ENCODE assay signal across 24 mouse cellular contexts in the genomic region with DNA sequence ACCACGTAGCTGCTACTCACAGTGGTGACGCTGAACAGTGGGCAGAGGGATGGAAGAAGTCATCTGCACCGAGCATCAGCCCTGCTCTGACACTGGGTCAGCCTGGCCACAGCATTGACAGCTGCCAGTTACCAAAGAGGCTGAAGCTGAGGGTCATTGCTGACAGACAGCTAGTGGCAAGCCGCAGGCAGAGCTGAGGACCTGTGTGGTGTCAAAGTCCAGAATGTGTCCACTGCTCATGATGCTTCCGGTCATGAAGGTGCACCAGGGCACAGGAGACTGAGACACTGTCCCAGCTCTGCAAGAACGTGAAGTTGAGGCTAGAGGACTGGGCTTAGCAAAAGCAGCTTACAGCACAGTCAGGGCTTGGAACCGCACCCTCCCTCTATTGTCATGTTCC. TPM values are rescaled to one million over a fixed set of nuclear protein-coding genes. Genes with fewer than 3 reads are reported as not detected.
A peak's percentile ranks its signal among the peaks of the same experiment; 100 is the strongest.
DNase-seq lines count a peak whose midpoint lies in the region; ATAC-seq and TF ChIP-seq lines count a peak whose summit lies in the region.
"Had no signal": no experiment of that assay in that cellular context is flagged by ENCODE, and none has a peak within 500 bp of the region (broad histone marks: within the 10 kb centered on the region; RNA-seq: fewer than 3 reads in every experiment).

No protein-coding gene starts in this region.

- H3K4me2 ChIP-seq in liver, embryonic 13.5 days = no peak overlapping the region
- no peak overlapping the region for H3K4me2 ChIP-seq in liver, postnatal 0 days (ENCODE audit: low read depth, low read length)
- H3K4me2 ChIP-seq: embryonic facial prominence, embryonic 12.5 days; embryonic facial prominence, embryonic 15.5 days; heart, embryonic 13.5 days; hindbrain, embryonic 12.5 days; hindbrain, embryonic 15.5 days had no signal

- H3K36me3 ChIP-seq in liver, adult 2 months (ENCODE audit: control insufficient read depth, insufficient read depth, low read length) = no peaks in the 10 kb centered on the region
- H3K36me3 ChIP-seq in liver, embryonic 13.5 days = no peaks in the 10 kb centered on the region
- H3K36me3 ChIP-seq in liver, postnatal 0 days (replicated peaks; ENCODE audit: insufficient read depth, low read length) = no peaks in the 10 kb centered on the region
- H3K36me3 ChIP-seq: embryonic facial prominence, embryonic 12.5 days; embryonic facial prominence, embryonic 15.5 days; heart, embryonic 10.5 days; heart, embryonic 13.5 days; hindbrain, embryonic 12.5 days; hindbrain, embryonic 15.5 days had no signal

- H3K4me1 ChIP-seq in liver, adult 2 months (ENCODE audit: control insufficient read depth, insufficient read depth, low read length) = peaks cover 9% of the 10 kb centered on the region; the same call in 1 of the 2 replicates
- H3K4me1 ChIP-seq in liver, embryonic 13.5 days (replicated peaks) = peaks cover 13% of the 10 kb centered on the region
- peaks cover 7% of the 10 kb centered on the region for H3K4me1 ChIP-seq in liver, postnatal 0 days (ENCODE audit: insufficient read depth)

- WGBS in liver, adult 2 months = 38% methylated on average over 7 of the region's 7 CpGs
- 63% methylated on average over 7 of the region's 7 CpGs for WGBS in liver, embryonic 13.5 days (ENCODE audit: insufficient replicate concordance)
- 71% methylated on average over 7 of the region's 7 CpGs for WGBS in liver, postnatal 0 days (ENCODE audit: insufficient replicate concordance)

- no peak for TF ChIP-seq EP300 in liver, postnatal 0 days (IDR thresholded peaks at IDR 0.05; ENCODE audit: low read depth)

- peak; percentile 20; the same call in 1 of the 2 replicates for ATAC-seq in liver, embryonic 13.5 days (ENCODE audit: low read depth)
- ATAC-seq in liver, postnatal 0 days = peak; percentile 52
- ATAC-seq: forebrain, embryonic 14.5 days; forebrain, postnatal 0 days had no signal

- no peak overlapping the region for H3K27ac ChIP-seq in liver, adult 2 months (replicated peaks; ENCODE audit: insufficient read depth, low read depth, low read length)
- no peak overlapping the region for H3K27ac ChIP-seq in liver, embryonic 13.5 days
- H3K27ac ChIP-seq in liver, postnatal 0 days (ENCODE audit: low read depth) = no peak overlapping the region
- H3K27ac ChIP-seq: embryonic facial prominence, embryonic 12.5 days; embryonic facial prominence, embryonic 15.5 days; gastrocnemius, adult 2 months; heart, adult 2 months; heart, embryonic 10.5 days; heart, embryonic 13.5 days; hindbrain, embryonic 12.5 days; hindbrain, embryonic 15.5 days had no signal

- no peak overlapping the region for H3K4me3 ChIP-seq in liver, adult 2 months (ENCODE audit: insufficient read depth, low read depth, low read length)
- H3K4me3 ChIP-seq in liver, embryonic 13.5 days (replicated peaks) = no peak overlapping the region
- no peak overlapping the region for H3K4me3 ChIP-seq in liver, postnatal 0 days (ENCODE audit: low read depth, low read length)
- H3K4me3 ChIP-seq: embryonic facial prominence, embryonic 12.5 days; embryonic facial prominence, embryonic 15.5 days; gastrocnemius, adult 2 months; heart, adult 2 months; heart, embryonic 10.5 days; heart, embryonic 13.5 days; hindbrain, embryonic 12.5 days; hindbrain, embryonic 15.5 days had no signal

- H3K9ac ChIP-seq in liver, adult 2 months (ENCODE audit: low read depth, low read length) = no peak overlapping the region
- H3K9ac ChIP-seq in liver, embryonic 13.5 days = no peak overlapping the region
- H3K9ac ChIP-seq in liver, postnatal 0 days (replicated peaks) = no peak overlapping the region
- H3K9ac ChIP-seq: embryonic facial prominence, embryonic 12.5 days; embryonic facial prominence, embryonic 15.5 days; forebrain, postnatal 0 days; heart, embryonic 13.5 days; hindbrain, embryonic 12.5 days; hindbrain, embryonic 15.5 days had no signal

- no peak for TF ChIP-seq CTCF in liver, adult 2 months (IDR thresholded peaks at IDR 0.05; ENCODE audit: low read depth, low read length)
- no peak for TF ChIP-seq CTCF in liver, postnatal 0 days (IDR thresholded peaks at IDR 0.05; ENCODE audit: low read depth)

- no peak for TF ChIP-seq POLR2A in liver, adult 2 months (IDR thresholded peaks at IDR 0.05; ENCODE audit: extremely low read depth, insufficient read depth, low read length)

- no peaks in the 10 kb centered on the region for H3K27me3 ChIP-seq in liver, adult 2 months (ENCODE audit: control insufficient read depth, insufficient read depth, low read length)
- H3K27me3 ChIP-seq in liver, embryonic 13.5 days = peaks cover 3% of the 10 kb centered on the region; the same call in 1 of the 2 replicates
- H3K27me3 ChIP-seq in liver, postnatal 0 days (ENCODE audit: insufficient read depth, low read length) = no peaks in the 10 kb centered on the region
- H3K27me3 ChIP-seq: embryonic facial prominence, embryonic 12.5 days; embryonic facial prominence, embryonic 15.5 days; heart, embryonic 13.5 days; hindbrain, embryonic 12.5 days; hindbrain, embryonic 15.5 days had no signal

- H3K79me2 ChIP-seq in liver, adult 2 months (ENCODE audit: control insufficient read depth, insufficient read depth, low read length) = 0 out of 2 replicates have a peak, but pooled peaks cover 3% of the 10 kb centered on the region

- peak; percentile 76 for DNase-seq in liver, adult 2 months (ENCODE audit: extremely low read depth, low read depth, low spot score)
- no peak for DNase-seq in liver
- DNase-seq in ZHBTc4 (ENCODE audit: low read depth, low spot score) = peak; percentile 17
- no peak for DNase-seq in liver, embryonic 13.5 days
- DNase-seq in liver, postnatal 0 days = peak; percentile 34
- no peak for DNase-seq in layer of hippocampus, postnatal 14 days (ENCODE audit: low spot score in 2 of 2)
- no peak for DNase-seq in right cerebral cortex, adult 18-20 months
- DNase-seq: adrenal gland, adult 2 months; adrenal gland, postnatal 14 days; cerebellum, adult 11 months; cerebellum, adult 2 months; cerebellum, adult 9-11 months; cerebellum, postnatal 25 days; forebrain, postnatal 0 days; gastrocnemius, adult 2 months; gastrocnemius, postnatal 14 days; heart, adult 2 months had no signal

- no peaks in the 10 kb centered on the region for H3K9me3 ChIP-seq in liver, embryonic 13.5 days (replicated peaks)
- no peaks in the 10 kb centered on the region for H3K9me3 ChIP-seq in liver, postnatal 0 days (ENCODE audit: low read length)
- H3K9me3 ChIP-seq: embryonic facial prominence, embryonic 12.5 days; embryonic facial prominence, embryonic 15.5 days; heart, embryonic 10.5 days; heart, embryonic 13.5 days; hindbrain, embryonic 12.5 days; hindbrain, embryonic 15.5 days had no signal

RNA-seq across cellular contexts. Expression of gene Prdm2, which starts 4.4 kb away (rescaled TPM):
- total RNA-seq in liver, adult 2 months (2014; rRNA removed) = 6.9 and 8.1 TPM in 2 replicates
- 4.9 and 7.9 TPM in 2 replicates for polyA plus RNA-seq in liver, adult 2 months (2012; rRNA removed)
- 2.9 and 4.7 TPM in 2 replicates for polyA plus RNA-seq in liver, embryonic 13.5 days (2015; fragmentation: Nextera tagmentation; extraction: Ambion mirVana)
- polyA plus RNA-seq in liver, postnatal 0 days (2015; fragmentation: Nextera tagmentation; extraction: Ambion mirVana) = 2.6 and 4.1 TPM in 2 replicates
- 10 to 100 TPM; 34.9 to 35.4 TPM for total RNA-seq in layer of hippocampus, postnatal 14 days (2021)

Comparison
In these comparisons a context has a peak if more than half of its experiments do, and no peak if none do; other contexts are left out.
1. DNase-seq: peak in liver, adult 2 months (single experiment), ZHBTc4 (single experiment) and liver, postnatal 0 days (single experiment); none in liver (single experiment), liver, embryonic 13.5 days (single experiment), layer of hippocampus, postnatal 14 days (0 of 2) and right cerebral cortex, adult 18-20 months (single experiment).